Mouse (Mus musculus) layer of hippocampus, postnatal 14 days (tissue): ENCODE data around the gene Sars2. TPM values are rescaled to one million over a fixed set of nuclear protein-coding genes. Genes with fewer than 3 reads are reported as not detected.
"Not testable (repeated sequence)": the region's sequence is repeated elsewhere in the genome, so short reads cannot be mapped to it uniquely, and the experiment has no call there.

Source experiments
- DNase-seq, 2 experiments: peaks; one replicate each; pipeline ENCODE4 v3.0.0; 2021 to 2022; ENCODE audit warnings: low spot score in 2 of 2, mixed read lengths in 1 of 2
- long read RNA-seq, 2 experiments: library from polyadenylated mRNA; stranded (forward); transcript quantifications; one replicate each; pipeline ENCODE4 v2.0.0; 2021
- total RNA-seq, 2 experiments: library from RNA; stranded (reverse); gene quantifications; 2 replicates each; pipeline ENCODE4 v1.2.3; 2021

Gene Sars2
- 10 to 100 TPM; 14.4 to 15.0 TPM for total RNA-seq
- long read RNA-seq, experiment 1, transcript Sars2-201 (16 exons, 1,868 nt) = major isoform, 14 of 20 reads
- long read RNA-seq, experiment 1, partial matches to known transcripts = 4 of 20 reads
- long read RNA-seq, experiment 1, other reads (novel, unspliced or antisense) = 2 of 20 reads
- long read RNA-seq, experiment 2, transcript Sars2-201 (16 exons, 1,868 nt) = major isoform, 6 of 10 reads
- long read RNA-seq, experiment 2, partial matches to known transcripts = 1 of 10 reads
- long read RNA-seq, experiment 2, other reads (novel, unspliced or antisense) = 3 of 10 reads

GRCm38 (mm10) chr7:28741709-28742438 is at the start of gene Sars2, which contains the start of gene Mrps12:
TSS of gene Sars2 (plus strand) at chr7:28741992.
TSS of gene Mrps12 (minus strand) at chr7:28741820.
- DNase-seq = peak; percentile 99

GRCm38 (mm10) chr7:28692545-28693320 is 49.1 kb upstream of the Sars2 start, which contains the start of gene Fbxo27:
TSS of gene Fbxo27 (plus strand) at chr7:28692849.
- DNase-seq = peak in 1 of 2 experiments; percentile 24

DNA sequence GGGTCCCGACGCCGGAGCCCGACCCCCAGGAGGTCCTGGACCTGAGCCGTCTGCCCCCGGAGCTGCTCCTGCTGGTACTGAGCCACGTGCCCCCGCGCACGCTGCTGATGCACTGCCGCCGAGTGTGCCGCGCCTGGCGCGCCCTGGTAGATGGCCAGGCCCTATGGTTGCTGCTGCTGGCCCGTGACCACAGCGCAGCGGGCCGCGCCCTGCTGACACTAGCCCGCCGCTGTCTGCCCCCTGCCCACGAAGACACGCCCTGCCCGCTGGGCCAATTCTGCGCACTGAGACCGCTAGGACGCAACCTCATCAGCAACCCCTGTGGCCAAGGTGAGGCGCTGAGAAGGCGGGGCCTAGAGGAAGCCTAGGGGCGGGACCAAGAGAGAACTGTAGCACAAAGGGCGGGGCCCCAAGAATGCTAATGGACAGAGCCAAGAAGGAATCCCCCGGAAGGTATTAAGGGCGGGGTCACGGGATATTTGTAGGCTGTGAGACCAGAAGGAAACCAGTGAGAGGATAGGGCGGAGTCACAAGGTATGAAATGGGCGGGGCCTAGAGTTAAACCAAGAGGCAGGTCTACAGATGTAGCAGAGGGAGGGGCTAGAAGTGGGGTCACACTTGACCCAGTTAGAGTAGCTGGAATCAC is 48.3 kb upstream of the Sars2 start:
- peak; percentile 57 to 62 for DNase-seq

DNA sequence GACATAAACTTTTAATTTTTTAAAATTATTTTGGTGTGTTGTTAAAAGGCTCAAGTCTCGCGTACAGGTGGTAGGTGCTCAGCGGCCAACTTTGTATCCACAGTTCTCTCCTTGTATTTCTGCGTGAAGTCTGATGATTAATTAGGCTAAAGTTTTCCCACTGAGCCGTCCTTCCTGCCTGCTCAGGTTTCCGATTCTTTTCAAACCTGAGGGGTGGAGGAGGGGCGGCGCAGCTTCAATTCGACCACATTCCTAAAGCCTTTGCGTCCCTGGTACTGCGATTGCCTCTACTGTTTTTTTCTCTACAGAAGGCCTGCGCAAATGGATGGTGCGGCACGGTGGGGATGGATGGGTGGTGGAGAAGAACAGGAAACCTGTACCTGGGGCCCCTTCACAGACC is 47.4 kb upstream of the Sars2 start:
- DNase-seq = no peak

GRCm38 (mm10) chr7:28694966-28695511 is 46.8 kb upstream of the Sars2 start:
- DNase-seq = no peak

GRCm38 (mm10) chr7:28697277-28697676 is 44.5 kb upstream of the Sars2 start:
- no peak for DNase-seq

- DNase-seq = no peak
Observed at GRCm38 (mm10) chr7:28700269-28700668, 41.5 kb upstream of the Sars2 start.

- DNase-seq = not testable (repeated sequence)
Observed at GRCm38 (mm10) chr7:28701306-28701705, 40.5 kb upstream of the Sars2 start.

DNA sequence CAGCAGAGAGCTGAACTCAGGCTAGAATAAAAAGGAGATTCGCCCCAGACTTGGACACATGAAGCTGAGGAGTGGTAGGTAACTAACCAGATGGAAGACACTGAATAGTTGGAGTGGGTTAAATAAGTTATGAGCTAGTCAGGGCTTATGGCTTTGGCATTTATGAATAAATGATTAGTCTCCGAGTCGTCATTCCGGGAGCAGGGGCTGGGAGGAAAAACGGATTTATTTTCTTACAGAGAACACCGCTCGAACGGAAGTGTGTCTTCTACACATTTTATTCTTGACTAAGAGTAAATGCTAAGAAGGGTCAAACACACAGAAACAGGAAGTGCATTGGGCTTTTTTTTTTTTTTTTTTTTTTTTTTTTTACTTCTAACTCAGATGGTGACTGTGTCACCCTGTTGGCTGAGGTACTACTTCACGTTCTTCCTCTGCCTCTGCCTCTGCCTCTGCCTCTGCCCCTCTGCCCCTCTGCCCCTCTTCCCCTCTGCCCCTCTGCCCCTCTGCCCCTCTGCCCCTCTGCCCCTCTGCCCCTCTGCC is 39.1 kb upstream of the Sars2 start:
- DNase-seq = no peak

GRCm38 (mm10) chr7:28709454-28709853 is 32.3 kb upstream of the Sars2 start:
- no peak for DNase-seq

DNA sequence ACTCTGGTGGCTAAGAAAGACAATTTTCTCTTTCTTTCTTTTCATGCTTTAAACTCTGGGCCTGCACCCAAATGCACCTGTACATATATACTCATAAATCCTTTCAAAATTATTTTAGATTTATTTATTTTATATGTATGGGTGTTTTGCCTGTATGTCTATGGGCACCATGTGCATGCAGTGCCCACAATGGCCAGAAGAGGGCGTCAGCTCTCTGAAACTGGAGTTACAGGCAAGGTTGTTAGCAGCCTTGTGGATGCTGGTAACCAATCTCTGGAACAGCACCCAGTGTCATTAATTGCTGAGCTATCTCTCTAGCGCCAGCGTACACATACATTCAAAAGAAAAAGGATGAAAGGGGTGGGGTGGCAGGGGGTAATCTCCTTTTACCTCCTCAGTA is 30.8 kb upstream of the Sars2 start:
- no peak for DNase-seq

- DNase-seq = peak in 1 of 2 experiments; percentile 43
Observed at GRCm38 (mm10) chr7:28714667-28715066, 27.1 kb upstream of the Sars2 start.

GRCm38 (mm10) chr7:28715598-28715997 is 26.2 kb upstream of the Sars2 start:
- no peak for DNase-seq

GRCm38 (mm10) chr7:28716590-28717281 is 25.1 kb upstream of the Sars2 start, which contains the start of gene Fbxo17:
TSS of gene Fbxo17 (plus strand) at chr7:28716804.
- DNase-seq = no peak

GRCm38 (mm10) chr7:28717726-28718125 is 24.1 kb upstream of the Sars2 start:
- no peak for DNase-seq

DNA sequence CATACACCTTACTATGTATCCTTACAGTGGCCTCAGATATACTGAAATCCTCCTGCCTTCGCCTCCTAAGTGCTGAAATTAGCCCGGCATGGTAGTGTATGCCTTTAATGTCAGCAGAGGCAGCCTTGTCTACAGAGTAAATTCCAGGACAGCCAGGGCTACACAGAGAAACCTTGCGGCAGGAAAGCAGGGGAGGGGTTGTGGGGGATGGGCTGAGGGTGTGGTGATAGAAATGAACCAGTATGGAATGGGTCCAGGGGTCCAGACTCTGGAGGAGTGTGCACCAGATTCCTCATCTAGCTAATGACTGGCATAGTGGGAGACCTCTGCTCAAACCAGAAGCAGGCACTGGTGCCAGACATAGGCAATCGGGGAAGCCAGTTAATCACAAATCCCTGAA is 22.6 kb upstream of the Sars2 start:
- no peak for DNase-seq

DNA sequence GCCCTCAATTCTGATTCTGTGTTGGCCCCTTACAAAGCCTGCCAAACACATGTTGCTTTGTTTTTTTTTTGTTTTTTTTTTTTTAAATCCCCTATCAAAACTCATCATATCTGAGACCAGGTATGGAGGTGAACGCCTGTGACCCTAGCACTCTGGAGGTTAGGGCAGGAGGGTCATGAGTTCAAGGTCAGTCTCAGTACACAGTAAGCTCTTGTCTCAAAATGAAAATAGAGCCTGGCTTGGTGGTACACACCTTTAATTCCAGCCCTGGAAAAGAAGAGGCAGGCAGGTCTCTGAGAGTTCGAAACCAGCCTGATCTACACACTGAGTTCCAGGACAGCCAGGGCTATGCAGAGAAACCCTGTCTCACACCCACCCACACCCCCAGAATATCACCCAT is 22.1 kb upstream of the Sars2 start:
- no peak for DNase-seq

DNA sequence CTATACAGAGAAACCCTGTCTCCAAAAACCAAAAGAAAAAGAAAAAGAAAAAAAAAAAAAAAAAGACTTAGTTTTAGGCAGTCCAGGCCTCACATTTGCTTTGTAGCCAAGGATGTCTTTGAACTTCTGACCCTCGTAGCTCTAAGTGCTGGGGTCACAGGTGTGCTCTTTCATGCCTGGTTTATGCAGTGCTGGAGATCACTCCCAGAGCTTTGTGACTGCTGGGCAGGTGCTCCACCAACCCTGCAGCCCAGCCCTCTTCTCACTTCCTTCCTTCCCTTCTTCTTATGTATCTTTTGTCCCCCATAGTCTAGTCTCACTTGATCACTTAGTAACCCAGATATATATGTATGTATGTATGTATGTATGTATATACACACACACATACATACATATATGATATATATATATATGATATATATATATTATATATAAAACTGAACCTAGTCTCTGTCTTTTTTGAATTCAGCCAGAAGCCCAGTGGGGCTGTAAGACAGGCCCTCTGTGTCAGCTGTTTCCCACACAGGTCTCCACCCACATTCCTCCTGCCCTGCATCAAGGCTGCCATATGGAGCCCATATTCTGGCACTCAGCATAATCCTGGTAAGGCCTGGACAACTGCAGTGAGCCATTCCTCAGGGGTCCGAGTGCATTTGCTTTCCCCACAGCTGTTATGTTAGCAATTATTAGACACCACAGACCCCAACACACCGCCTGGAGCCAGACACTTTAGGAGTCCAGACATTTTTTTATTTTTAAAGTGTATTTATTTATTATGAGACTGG is 20.8 kb upstream of the Sars2 start:
- no peak for DNase-seq

DNA sequence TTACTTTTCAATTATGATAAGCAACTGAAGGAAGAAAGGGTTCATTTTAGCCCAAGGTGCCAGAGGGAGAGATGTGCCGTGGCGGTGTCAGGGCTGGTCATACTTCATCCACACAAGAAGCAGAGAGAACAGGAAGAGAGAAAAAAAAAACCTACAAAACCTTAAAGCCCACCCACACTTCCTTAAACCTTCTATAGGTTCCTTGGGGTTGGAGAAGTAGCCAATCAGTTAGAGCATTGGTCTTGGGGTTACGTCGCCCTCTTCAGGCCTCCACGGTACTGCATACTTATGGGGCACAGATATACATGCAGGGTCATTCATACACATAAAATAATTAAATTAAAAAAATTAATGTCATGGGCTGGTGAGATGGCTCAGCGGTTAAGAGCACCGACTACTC is 19.7 kb upstream of the Sars2 start:
- no peak for DNase-seq
